Comparison of ENCODE assay signal across 8 mouse cellular contexts in genomic region chr9:57861951-57862471, GRCm38 (mm10). TPM values are rescaled to one million over a fixed set of nuclear protein-coding genes. Genes with fewer than 3 reads are reported as not detected.
DNase-seq lines count a peak whose midpoint lies in the region; ATAC-seq and TF ChIP-seq lines count a peak whose summit lies in the region.

No protein-coding gene starts in this region.

- no peaks in the 10 kb centered on the region for H3K9me3 ChIP-seq in forebrain, embryonic 14.5 days (replicated peaks; ENCODE audit: control insufficient read depth, low read length)
- H3K9me3 ChIP-seq in kidney, postnatal 0 days (replicated peaks; ENCODE audit: low read length), result no peaks in the 10 kb centered on the region
- H3K9me3 ChIP-seq in liver, embryonic 14.5 days (ENCODE audit: control insufficient read depth, low read length), result no peaks in the 10 kb centered on the region
- no peaks in the 10 kb centered on the region for H3K9me3 ChIP-seq in neural tube, embryonic 14.5 days (ENCODE audit: control insufficient read depth, low read length)

- TF ChIP-seq CTCF in kidney, postnatal 0 days (IDR thresholded peaks at IDR 0.05; ENCODE audit: low read depth), result peak; percentile 76
- peak; percentile 70 for TF ChIP-seq CTCF in liver, embryonic 14.5 days (IDR thresholded peaks at IDR 0.05; ENCODE audit: low read depth)

- 3% methylated on average over 9 of the region's 9 CpGs for WGBS in forebrain, embryonic 14.5 days
- WGBS in kidney, postnatal 0 days, result 44% methylated on average over 9 of the region's 9 CpGs
- 42% methylated on average over 9 of the region's 9 CpGs for WGBS in liver, embryonic 14.5 days (ENCODE audit: insufficient replicate concordance)
- WGBS in neural tube, embryonic 14.5 days, result 26% methylated on average over 9 of the region's 9 CpGs

- H3K27me3 ChIP-seq in forebrain, embryonic 14.5 days (replicated peaks; ENCODE audit: control insufficient read depth, insufficient read depth, low read length), result no peaks in the 10 kb centered on the region
- no peaks in the 10 kb centered on the region for H3K27me3 ChIP-seq in kidney, postnatal 0 days (ENCODE audit: insufficient read depth, low read length)
- no peaks in the 10 kb centered on the region for H3K27me3 ChIP-seq in liver, embryonic 14.5 days (ENCODE audit: control insufficient read depth, insufficient read depth, low read length)
- no peaks in the 10 kb centered on the region for H3K27me3 ChIP-seq in neural tube, embryonic 14.5 days (ENCODE audit: control insufficient read depth, insufficient read depth, low read length)

- peaks cover 5% of the 10 kb centered on the region; the same call in 1 of the 2 replicates for H3K4me1 ChIP-seq in forebrain, embryonic 14.5 days (ENCODE audit: control insufficient read depth, insufficient read depth, low read length)
- H3K4me1 ChIP-seq in kidney, postnatal 0 days (replicated peaks; ENCODE audit: insufficient read depth, low read length), result no peaks in the 10 kb centered on the region
- H3K4me1 ChIP-seq in liver, embryonic 14.5 days (replicated peaks; ENCODE audit: control insufficient read depth in 2 of 2, insufficient read depth in 2 of 2, low read length in 1 of 2), result no peaks in the 10 kb centered on the region
- H3K4me1 ChIP-seq in neural tube, embryonic 14.5 days (ENCODE audit: control insufficient read depth, insufficient read depth, low read length), result 0 out of 2 replicates have a peak, but pooled peaks cover 4% of the 10 kb centered on the region

- H3K4me3 ChIP-seq in forebrain, embryonic 14.5 days (ENCODE audit: low read depth, low read length), result no peak overlapping the region
- H3K4me3 ChIP-seq in kidney, postnatal 0 days (replicated peaks; ENCODE audit: low read depth, low read length), result no peak overlapping the region
- H3K4me3 ChIP-seq in liver, embryonic 14.5 days (ENCODE audit: insufficient read depth in 1 of 2, low read depth in 2 of 2, low read length in 2 of 2), result no peak overlapping the region
- no peak overlapping the region for H3K4me3 ChIP-seq in neural tube, embryonic 14.5 days (ENCODE audit: low read depth, low read length)

- no peak for TF ChIP-seq EP300 in liver, embryonic 14.5 days (IDR thresholded peaks at IDR 0.05; ENCODE audit: low read depth)

- peak overlapping the region; percentile 29 for H3K4me2 ChIP-seq in forebrain, embryonic 14.5 days (ENCODE audit: low read length)
- no peak overlapping the region for H3K4me2 ChIP-seq in kidney, postnatal 0 days (ENCODE audit: low read length)
- H3K4me2 ChIP-seq in liver, embryonic 14.5 days (ENCODE audit: low read depth), result no peak overlapping the region
- H3K4me2 ChIP-seq in neural tube, embryonic 14.5 days (ENCODE audit: low read depth, low read length), result no peak overlapping the region; the same call in 1 of the 2 replicates

- H3K36me3 ChIP-seq in forebrain, embryonic 14.5 days (ENCODE audit: control insufficient read depth, insufficient read depth, low read length), result no peaks in the 10 kb centered on the region
- H3K36me3 ChIP-seq in kidney, postnatal 0 days (ENCODE audit: insufficient read depth, low read length), result no peaks in the 10 kb centered on the region
- no peaks in the 10 kb centered on the region for H3K36me3 ChIP-seq in liver, embryonic 14.5 days (replicated peaks; ENCODE audit: control insufficient read depth, insufficient read depth, low read depth)
- H3K36me3 ChIP-seq in neural tube, embryonic 14.5 days (ENCODE audit: control insufficient read depth, insufficient read depth, low read length), result no peaks in the 10 kb centered on the region

- H3K27ac ChIP-seq in forebrain, embryonic 14.5 days (ENCODE audit: low read depth, low read length), result peak overlapping the region; percentile 52
- H3K27ac ChIP-seq in kidney, postnatal 0 days, result no peak overlapping the region
- no peak overlapping the region for H3K27ac ChIP-seq in liver, embryonic 14.5 days
- no peak overlapping the region for H3K27ac ChIP-seq in neural tube, embryonic 14.5 days (ENCODE audit: low read depth, low read length)

- peak; percentile 7 to 12 for DNase-seq in urinary bladder, adult 18-20 months (ENCODE audit: low spot score in 2 of 2)
- DNase-seq in urinary bladder, postnatal 10 days (ENCODE audit: low spot score), result no peak
- DNase-seq in c-Kit-positive CD71-negative TER-119-negative erythroid progenitor cells, embryonic 14.5 days (ENCODE audit: low read depth), result peak; percentile 34
- peak; percentile 97 for DNase-seq in forebrain, embryonic 14.5 days (ENCODE audit: low spot score)
- peak; percentile 80 for DNase-seq in kidney, postnatal 0 days (ENCODE audit: low spot score)
- DNase-seq in liver, embryonic 14.5 days (ENCODE audit: low read depth in 3 of 3, low spot score in 3 of 3), result peak in 1 of 3 experiments; percentile 12
- DNase-seq in thymus, postnatal 10 days (ENCODE audit: low spot score in 2 of 2), result peak; percentile 44 to 72

- ATAC-seq in forebrain, embryonic 14.5 days, result peak; percentile 96
- no peak for ATAC-seq in kidney, postnatal 0 days (replicated peaks; ENCODE audit: low FRiP score, low read depth)
- ATAC-seq in liver, embryonic 14.5 days (ENCODE audit: insufficient read depth), result no peak
- ATAC-seq in neural tube, embryonic 14.5 days (ENCODE audit: low read depth), result peak; percentile 51; the same call in 1 of the 2 replicates

- no peak overlapping the region for H3K9ac ChIP-seq in forebrain, embryonic 14.5 days (ENCODE audit: low read length)
- no peak overlapping the region for H3K9ac ChIP-seq in kidney, postnatal 0 days (ENCODE audit: low read depth, low read length)
- H3K9ac ChIP-seq in liver, embryonic 14.5 days (replicated peaks), result no peak overlapping the region
- no peak overlapping the region for H3K9ac ChIP-seq in neural tube, embryonic 14.5 days (replicated peaks; ENCODE audit: low read depth, low read length)

RNA-seq across cellular contexts. Expression of gene Arid3b, which starts 25.4 kb away (rescaled TPM):
- polyA plus RNA-seq in forebrain, embryonic 14.5 days (2014; fragmentation: Nextera tagmentation; extraction: Ambion mirVana), result 7.0 and 9.8 TPM in 2 replicates
- 4.0 and 4.2 TPM in 2 replicates for polyA plus RNA-seq in kidney, postnatal 0 days (2015; fragmentation: Nextera tagmentation; extraction: Ambion mirVana)
- polyA plus RNA-seq in liver, embryonic 14.5 days (2012; rRNA removed), result 7.8 and 9.3 TPM in 2 replicates
- 8.5 and 9.3 TPM in 2 replicates for polyA plus RNA-seq in liver, embryonic 14.5 days (2014; fragmentation: Nextera tagmentation; extraction: Ambion mirVana)
- polyA plus RNA-seq in neural tube, embryonic 14.5 days (2014; fragmentation: Nextera tagmentation; extraction: Ambion mirVana), result 6.3 and 7.3 TPM in 2 replicates

RNA-seq across cellular contexts. Expression of gene Ubl7, which starts 48.8 kb away (rescaled TPM):
- polyA plus RNA-seq in forebrain, embryonic 14.5 days (2014; fragmentation: Nextera tagmentation; extraction: Ambion mirVana), result 144 and 166 TPM in 2 replicates
- 124 and 141 TPM in 2 replicates for polyA plus RNA-seq in kidney, postnatal 0 days (2015; fragmentation: Nextera tagmentation; extraction: Ambion mirVana)
- 25.4 and 35.6 TPM in 2 replicates for polyA plus RNA-seq in liver, embryonic 14.5 days (2012; rRNA removed)
- polyA plus RNA-seq in liver, embryonic 14.5 days (2014; fragmentation: Nextera tagmentation; extraction: Ambion mirVana), result 44.8 and 46.6 TPM in 2 replicates
- 157 and 164 TPM in 2 replicates for polyA plus RNA-seq in neural tube, embryonic 14.5 days (2014; fragmentation: Nextera tagmentation; extraction: Ambion mirVana)

Comparison
In these comparisons a context has a peak if more than half of its experiments do, and no peak if none do; other contexts are left out.
1. ATAC-seq: peak in forebrain, embryonic 14.5 days (single experiment) and neural tube, embryonic 14.5 days (single experiment); none in kidney, postnatal 0 days (single experiment) and liver, embryonic 14.5 days (single experiment).